Mouse (Mus musculus): Measurements from ENCODE around the gene AI481877.
"Not testable (repeated sequence)": the region's sequence is repeated elsewhere in the genome, so short reads cannot be mapped to it uniquely, and the experiment has no call there.

Gene AI481877

GRCm38 (mm10) chr4:59138507-59139033 is at the start of gene AI481877:
AI481877 (minus strand) TSS chr4:59138983.
- DNase-seq (ENCODE audit: low spot score): not testable (repeated sequence)

GRCm38 (mm10) chr4:59188474-59188801 is 49.7 kb upstream of the AI481877 start:
- DNase-seq (ENCODE audit: low spot score): no peak

GRCm38 (mm10) chr4:59187289-59187688 is 48.5 kb upstream of the AI481877 start:
- no peak for DNase-seq (ENCODE audit: low spot score)

GRCm38 (mm10) chr4:59185671-59186070 is 46.9 kb upstream of the AI481877 start:
- DNase-seq (ENCODE audit: low spot score): no peak

GRCm38 (mm10) chr4:59181320-59182271 is 42.8 kb upstream of the AI481877 start:
- no peak for DNase-seq (ENCODE audit: low spot score)

- no peak for DNase-seq (ENCODE audit: low spot score)
Observed at GRCm38 (mm10) chr4:59177566-59177965, 38.8 kb upstream of the AI481877 start.

GRCm38 (mm10) chr4:59175929-59176328 is 37.1 kb upstream of the AI481877 start:
- no peak for DNase-seq (ENCODE audit: low spot score)

GRCm38 (mm10) chr4:59175003-59175402 is 36.2 kb upstream of the AI481877 start:
- DNase-seq (ENCODE audit: low spot score): peak; percentile 75

- DNase-seq (ENCODE audit: low spot score): peak; percentile 74
Observed at GRCm38 (mm10) chr4:59173181-59173922, 34.6 kb upstream of the AI481877 start.

GRCm38 (mm10) chr4:59172616-59173015 is 33.8 kb upstream of the AI481877 start:
- no peak for DNase-seq (ENCODE audit: low spot score)

- DNase-seq (ENCODE audit: low spot score): no peak
Observed at GRCm38 (mm10) chr4:59169981-59170380, 31.2 kb upstream of the AI481877 start.

GRCm38 (mm10) chr4:59167251-59167847 is 28.6 kb upstream of the AI481877 start:
- no peak for DNase-seq (ENCODE audit: low spot score)

- no peak for DNase-seq (ENCODE audit: low spot score)
Observed at GRCm38 (mm10) chr4:59164034-59164433, 25.3 kb upstream of the AI481877 start.

- DNase-seq (ENCODE audit: low spot score): no peak
Observed at GRCm38 (mm10) chr4:59160959-59161670, 22.3 kb upstream of the AI481877 start.

- no peak for DNase-seq (ENCODE audit: low spot score)
Observed at GRCm38 (mm10) chr4:59160289-59160688, 21.5 kb upstream of the AI481877 start.

GRCm38 (mm10) chr4:59157654-59158053 is 18.9 kb upstream of the AI481877 start:
- no peak for DNase-seq (ENCODE audit: low spot score)

- no peak for DNase-seq (ENCODE audit: low spot score)
Observed at GRCm38 (mm10) chr4:59156897-59157592, 18.3 kb upstream of the AI481877 start.

GRCm38 (mm10) chr4:59151953-59152352 is 13.2 kb upstream of the AI481877 start:
- DNase-seq (ENCODE audit: low spot score): no peak

- DNase-seq (ENCODE audit: low spot score): no peak
Observed at GRCm38 (mm10) chr4:59150907-59151306, 12.1 kb upstream of the AI481877 start.

- no peak for DNase-seq (ENCODE audit: low spot score)
Observed at GRCm38 (mm10) chr4:59149043-59149442, 10.3 kb upstream of the AI481877 start.

- no peak for DNase-seq (ENCODE audit: low spot score)
Observed at GRCm38 (mm10) chr4:59128935-59129334, 9.8 kb downstream of the AI481877 start.
